Mouse (Mus musculus) forelimb bud, embryonic 11.5 days (tissue): ENCODE data around the gene Gm17660.
A peak's percentile ranks its signal among the peaks of the same experiment; 100 is the strongest.
"Not testable (repeated sequence)": the region's sequence is repeated elsewhere in the genome, so short reads cannot be mapped to it uniquely, and the experiment has no call there.

Experiments used
- DNase-seq: peaks from one replicate; pipeline ENCODE4 v3.0.0-alpha.2; 2012; ENCODE audit warnings: low read depth, low spot score

Gene Gm17660

DNA sequence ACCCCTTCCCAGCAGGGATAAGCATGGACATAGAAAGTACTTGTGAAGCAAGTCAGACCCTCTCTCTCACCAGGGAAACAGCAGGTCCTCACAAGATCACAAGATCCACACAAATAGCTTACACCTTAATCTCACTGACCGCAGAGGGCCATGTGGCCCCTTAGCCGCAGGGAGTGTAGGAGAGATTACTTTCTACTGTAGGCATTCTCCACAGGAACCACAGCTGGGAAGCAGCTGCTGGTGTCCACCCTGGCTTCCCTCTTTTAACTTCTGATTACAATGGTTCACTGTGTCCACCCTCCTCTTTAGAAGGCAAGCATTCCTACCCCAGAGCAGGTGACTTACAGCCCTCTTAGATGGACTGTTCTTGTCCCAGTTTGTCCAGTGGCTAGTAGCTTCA is 33.7 kb downstream of the Gm17660 start:
- DNase-seq: no peak

DNA sequence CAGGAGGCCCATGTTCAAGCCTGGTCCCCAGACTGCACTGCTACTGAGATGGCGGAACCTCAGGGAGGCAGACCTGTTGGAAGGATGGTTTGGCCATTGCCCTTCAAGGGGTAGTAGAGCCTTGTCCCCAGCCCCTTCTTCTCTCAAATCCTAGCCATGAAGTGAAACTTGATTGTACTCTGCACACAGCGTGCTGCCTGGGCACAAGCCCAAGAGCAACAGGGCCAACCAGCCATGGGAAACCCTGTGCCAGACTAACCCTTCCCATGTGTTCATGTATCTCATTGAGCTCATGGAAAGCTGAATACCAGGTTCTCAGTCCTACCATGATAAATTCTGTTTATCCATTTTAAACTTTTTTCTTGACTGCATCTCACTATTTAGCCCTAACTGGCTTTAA is 34.5 kb downstream of the Gm17660 start:
- no peak for DNase-seq

DNA sequence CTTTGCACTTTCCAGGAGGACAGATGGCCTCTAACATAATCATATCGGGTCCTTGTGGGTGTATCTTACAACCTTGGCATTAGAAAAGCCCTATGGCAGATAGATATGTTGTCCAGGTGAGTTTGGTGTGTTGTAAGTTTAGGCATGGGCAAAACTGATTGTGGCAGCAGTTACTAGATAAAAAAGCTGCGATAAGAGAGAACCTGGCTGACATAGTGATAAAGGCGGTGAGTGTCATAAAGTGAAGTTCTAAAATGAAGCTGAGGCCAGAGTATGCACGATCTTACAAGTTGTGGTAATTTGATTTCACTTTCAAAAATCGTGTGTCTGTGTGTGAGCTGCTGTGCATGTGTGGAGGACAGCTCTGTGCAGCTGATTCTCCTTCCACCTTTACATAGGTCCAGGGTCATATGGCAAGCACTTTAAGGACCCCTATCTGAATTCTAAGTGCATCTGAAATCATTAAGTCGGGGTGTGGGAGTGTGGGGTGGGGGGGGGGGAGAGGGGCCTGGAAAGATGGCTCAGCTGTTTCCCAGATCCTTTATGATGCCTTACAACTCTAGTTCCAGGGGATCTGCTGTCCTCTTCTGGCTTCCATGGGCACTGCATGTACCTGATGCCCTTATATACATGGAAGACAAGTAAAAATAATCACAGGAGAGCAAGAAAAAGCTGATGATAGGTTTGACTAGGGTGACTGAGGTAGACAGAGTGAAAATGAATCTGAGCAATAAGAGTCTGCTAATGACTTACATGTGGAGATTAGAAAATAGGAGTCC is 38.1 kb downstream of the Gm17660 start:
- DNase-seq: peak; percentile 37

DNA sequence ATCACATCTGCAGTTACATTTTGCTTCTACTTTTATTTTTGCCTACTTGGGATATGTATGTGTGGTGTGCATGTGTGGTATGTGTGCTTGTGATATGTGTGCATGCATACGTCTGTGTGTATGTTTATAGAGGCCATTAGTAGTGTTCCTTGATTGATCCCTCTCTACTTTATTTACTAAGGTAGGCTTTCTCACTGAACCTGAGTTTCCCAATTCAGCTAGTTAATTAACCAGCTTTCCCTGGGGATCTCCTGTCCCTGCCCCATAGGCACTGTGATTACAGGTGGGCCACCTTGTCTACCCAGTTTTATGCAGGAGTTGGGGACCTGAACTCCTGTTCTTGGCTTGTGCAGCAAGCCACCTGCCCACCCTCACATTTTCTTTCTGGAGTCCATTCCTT is 40.7 kb downstream of the Gm17660 start:
- DNase-seq: no peak

DNA sequence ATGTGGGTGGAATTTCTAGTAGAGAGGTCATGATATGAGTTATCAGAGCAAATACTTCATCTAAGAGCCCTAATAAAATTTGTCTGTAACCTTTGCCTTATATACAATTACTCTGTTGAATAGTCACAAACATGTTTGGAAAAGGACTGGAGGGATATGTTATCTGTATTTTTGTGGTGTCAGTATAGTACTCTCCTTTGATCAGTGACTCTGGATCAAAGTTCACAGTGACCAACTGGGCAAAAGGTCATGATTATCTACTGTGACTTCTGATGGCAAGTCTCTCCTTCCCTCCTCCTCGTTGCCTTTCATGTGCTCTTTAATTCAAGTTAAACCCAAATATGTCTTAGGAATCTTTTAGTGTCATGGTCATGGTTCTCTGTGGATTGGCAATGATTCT is 41.6 kb downstream of the Gm17660 start:
- DNase-seq: no peak

DNA sequence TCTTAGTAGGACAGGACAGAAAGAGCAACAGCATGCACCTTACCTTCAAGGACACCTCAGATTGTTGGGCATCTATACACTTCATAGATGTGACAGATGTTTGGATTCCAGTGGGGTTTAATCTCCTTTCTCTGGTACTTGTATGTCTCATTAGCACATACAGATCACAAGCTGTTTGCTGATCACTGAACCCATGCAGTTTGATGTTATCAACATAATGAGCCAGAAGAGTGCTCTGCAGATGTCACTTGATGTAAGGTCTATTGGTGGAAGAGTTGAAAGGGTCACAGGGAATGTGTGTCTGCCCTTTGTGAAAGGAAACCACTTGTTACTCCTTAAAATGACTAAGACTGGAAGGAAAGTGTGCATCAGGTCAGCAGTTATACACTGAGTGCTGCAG is 42.3 kb downstream of the Gm17660 start:
- no peak for DNase-seq

DNA sequence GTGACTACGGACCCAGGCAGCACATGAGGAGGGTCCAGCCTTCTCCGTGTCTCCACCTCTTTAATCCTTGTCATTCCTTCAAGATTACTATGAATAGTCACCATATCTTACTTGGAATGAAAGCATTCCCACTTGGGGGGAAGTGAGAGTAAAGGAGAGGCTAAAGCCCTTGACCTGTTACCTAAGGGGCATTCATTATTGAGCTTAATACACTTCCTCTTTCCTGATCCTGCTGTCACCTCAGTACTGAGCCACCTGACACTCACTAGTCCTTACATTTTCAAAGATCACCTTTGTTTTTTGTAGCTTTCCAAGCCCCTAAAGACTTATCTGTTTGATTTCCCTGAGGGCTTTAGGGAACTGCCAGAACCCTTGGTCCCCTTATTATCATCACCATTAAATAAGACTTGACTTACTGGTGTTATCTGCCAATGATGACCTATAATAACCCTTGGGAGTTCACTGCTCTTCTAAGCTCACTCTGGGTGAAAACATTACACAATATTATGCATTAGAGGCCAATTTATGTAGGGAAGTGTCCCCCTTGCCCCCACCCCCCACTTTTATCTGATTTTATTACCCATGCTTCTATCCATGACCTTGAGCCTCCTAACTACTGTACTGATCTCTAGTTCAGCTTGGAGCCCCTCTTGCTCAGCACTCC is 44.8 kb downstream of the Gm17660 start:
- DNase-seq: no peak

DNA sequence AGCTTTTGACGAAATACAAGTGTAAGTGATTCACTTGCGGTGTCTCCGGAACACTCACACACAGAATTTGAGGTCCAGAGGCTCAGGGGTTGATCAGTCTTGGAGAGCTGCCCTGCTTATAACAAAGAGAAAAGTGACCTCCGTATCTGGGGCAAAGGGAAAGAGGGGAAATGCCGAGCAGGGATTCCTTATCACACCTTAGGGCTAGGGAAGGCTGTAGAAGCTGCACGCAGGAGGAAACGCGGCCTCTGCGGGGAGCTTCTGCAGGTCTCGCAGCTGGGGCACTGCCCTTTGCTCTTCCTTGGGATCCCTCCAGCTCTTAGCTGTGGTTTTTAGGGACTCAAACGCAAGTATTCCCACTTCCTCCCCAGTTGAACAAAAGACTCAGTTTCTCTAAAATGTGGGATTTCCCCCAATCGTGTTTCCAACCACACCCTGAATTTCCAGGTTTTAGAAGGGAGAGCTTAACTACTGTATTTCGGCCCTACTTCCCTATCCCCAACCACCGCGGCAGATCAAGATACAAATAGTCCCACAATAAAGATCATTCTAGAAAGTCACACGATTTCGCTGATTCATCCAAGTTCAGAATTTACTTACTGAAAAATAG is 52.1 kb downstream of the Gm17660 start:
- no peak for DNase-seq

DNA sequence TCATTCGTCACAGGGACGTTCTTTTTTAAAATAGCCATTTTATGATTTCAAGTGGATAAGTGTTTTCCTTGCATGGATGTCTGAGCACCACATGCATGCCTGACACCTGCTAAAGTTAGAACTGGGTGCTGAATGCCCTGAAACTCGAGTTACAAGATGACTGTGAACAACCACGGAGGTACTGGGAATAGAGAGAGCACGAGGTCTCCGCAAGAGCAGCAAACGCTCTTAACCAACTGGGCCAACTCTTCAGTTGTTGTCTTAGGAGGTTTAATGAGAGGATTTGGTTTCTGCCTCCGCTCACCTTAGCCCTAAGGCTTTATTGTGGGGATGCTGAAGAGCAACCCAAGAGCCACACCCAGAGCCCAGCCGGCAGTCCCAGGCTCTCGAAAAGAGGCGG is 52.6 kb downstream of the Gm17660 start:
- no peak for DNase-seq

DNA sequence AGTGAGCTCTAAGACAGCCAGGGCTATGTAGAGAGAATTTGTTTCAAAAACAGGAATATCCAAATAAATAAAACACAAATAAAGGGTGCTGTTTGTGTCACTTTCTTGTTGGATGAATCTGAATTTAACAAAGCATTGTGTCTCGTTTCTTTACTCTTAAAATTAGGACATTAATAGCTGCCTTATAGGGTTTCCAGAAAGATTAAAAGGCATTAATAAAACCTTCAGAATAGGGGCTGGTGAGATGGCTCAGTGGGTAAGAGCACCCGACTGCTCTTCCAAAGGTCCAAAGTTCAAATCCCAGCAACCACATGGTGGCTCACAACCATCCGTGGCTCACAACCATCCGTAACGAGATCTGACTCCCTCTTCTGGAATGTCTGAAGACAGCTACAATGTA is 53.2 kb downstream of the Gm17660 start:
- DNase-seq: not testable (repeated sequence)

DNA sequence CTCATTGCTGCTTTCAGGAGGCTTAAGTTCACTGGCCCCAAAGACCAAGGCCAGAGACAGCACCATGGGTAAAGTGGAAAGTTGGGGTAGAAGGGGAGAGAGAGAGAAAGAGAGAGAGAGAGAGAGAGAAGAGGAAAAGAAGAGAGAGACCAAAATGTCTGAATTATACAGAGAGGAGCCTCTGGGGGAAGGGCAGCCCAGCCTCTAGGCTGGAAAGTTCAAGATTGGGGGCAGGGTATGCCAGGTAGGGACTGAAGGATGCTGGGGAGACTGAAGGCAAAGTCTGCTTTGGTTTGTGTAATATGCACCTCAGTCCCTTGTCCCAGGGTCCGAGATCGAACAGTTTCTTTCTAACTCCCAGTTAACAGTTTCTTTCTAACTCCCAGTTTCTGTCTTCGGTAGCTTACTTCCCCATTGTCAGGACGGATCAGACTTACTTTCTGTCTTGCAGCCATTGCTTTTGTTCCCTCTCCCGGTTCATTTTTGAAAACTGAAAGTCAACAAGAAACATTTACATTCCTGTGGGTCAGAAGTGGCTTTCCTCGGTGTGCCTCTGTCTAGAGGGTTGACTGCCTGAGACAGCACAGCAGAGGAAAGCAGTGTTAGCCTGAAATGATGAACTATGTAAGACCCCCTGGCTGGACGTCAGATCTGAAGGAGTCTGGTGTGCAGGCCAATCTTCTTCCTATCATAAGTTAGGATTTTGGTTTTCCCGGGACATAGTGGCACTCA is 54.0 kb downstream of the Gm17660 start:
- no peak for DNase-seq

DNA sequence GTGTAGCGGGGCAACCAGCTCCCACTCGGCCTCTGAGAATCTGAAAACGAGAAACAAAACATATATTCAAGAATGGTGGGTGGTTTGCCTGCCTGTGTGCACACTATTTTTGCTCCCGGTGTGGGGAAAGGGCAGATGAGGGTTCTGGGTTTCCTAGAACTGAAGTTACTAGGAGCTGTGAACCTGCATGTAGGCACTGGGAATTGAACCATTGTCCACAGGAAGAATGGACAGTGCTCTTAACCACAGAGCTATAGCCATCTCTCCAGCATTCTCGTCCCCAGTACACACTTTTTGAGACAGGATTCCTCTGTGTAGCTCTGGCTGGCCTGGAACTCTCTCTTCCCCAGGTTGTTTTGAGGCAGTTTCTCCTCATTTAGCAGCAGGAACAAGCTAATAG is 54.9 kb downstream of the Gm17660 start:
- DNase-seq: no peak

DNA sequence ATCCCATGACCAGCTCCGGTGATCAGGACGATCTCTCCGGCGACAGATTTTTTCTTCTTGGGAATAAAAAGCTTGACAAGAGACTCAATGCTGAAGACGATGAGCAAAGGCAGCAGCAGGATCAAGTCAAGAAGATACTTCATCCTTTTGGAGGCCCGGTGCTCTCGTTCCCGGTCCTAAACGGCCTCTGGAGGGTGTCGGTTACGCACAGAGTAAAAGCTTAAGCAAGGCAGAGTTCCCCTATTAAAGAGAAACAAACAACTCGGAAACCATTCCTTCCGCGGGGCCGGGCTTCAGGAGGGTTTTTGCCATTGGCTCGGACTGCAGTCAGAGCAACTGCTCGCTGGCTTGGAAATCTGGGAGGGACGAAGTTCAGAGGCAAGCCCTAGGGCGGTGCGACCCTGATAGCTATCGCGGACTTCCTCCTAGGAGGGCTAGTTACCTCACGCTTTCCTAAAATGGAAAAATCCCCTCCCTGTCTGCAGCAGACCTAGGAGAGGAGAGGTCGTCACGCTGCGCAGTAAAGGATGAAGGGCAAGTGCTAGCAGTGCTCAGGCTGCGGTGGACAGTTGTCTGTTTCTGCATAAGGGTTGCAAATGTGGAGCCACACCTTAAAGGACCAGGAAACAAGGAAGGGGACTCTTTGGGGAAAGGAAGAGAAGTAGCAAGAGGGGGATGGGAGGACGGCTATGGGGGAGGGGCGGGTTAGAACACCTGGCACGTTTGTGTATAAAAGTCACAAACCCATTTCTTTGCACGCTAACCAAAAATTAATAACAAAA is 55.6 kb downstream of the Gm17660 start, which contains the start of gene Hsd17b11:
Hsd17b11 (minus strand) TSS at position 323 of the 782 bp plus-strand sequence.
- DNase-seq: peak; percentile 80
